Mouse (Mus musculus): ENCODE measurements around the gene Uvrag.

GRCm38 (mm10) chr7:98867053-98867793 is 273.7 kb downstream of the Uvrag start:
- TF ChIP-seq SIN3A (IDR thresholded peaks at IDR 0.05; ENCODE audit: low read length) (no peak), POLR2A (IDR thresholded peaks at IDR 0.05; ENCODE audit: control insufficient read depth in 1 of 2, insufficient read depth in 1 of 2, low read depth in 1 of 2, low read length in 2 of 2, poor library complexity in 1 of 2) (no peak), MAX (IDR thresholded peaks at IDR 0.05; ENCODE audit: low read length) (no peak), EP300 (IDR thresholded peaks at IDR 0.05; ENCODE audit: low read depth in 1 of 2, low read length in 2 of 2) (no peak), CTCF (IDR thresholded peaks at IDR 0.05 in 2 of 3, conservative IDR thresholded peaks at IDR 0.05 in 1 of 3; ENCODE audit: control insufficient read depth in 1 of 3, insufficient read depth in 1 of 3, low read depth in 2 of 3, low read length in 3 of 3, poor library complexity in 1 of 3, severe bottlenecking in 1 of 3) (no peak), USF1 (IDR thresholded peaks at IDR 0.05; ENCODE audit: low read depth, low read length) (no peak), MYC (IDR thresholded peaks at IDR 0.05; ENCODE audit: low read depth, low read length) (no peak)
